In genomic region chr5:107867970-107868904, GRCm38 (mm10) we compare ENCODE assay signal across 9 mouse cellular contexts. TPM values are rescaled to one million over a fixed set of nuclear protein-coding genes. Genes with fewer than 3 reads are reported as not detected.
DNase-seq lines count a peak whose midpoint lies in the region; ATAC-seq and TF ChIP-seq lines count a peak whose summit lies in the region.
"Had no signal": no experiment of that assay in that cellular context is flagged by ENCODE, and none has a peak within 500 bp of the region (broad histone marks: within the 10 kb centered on the region; RNA-seq: fewer than 3 reads in every experiment).

No protein-coding gene starts in this region.

- TF ChIP-seq CTCF in MEL (IDR thresholded peaks at IDR 0.05 in 2 of 3, conservative IDR thresholded peaks at IDR 0.05 in 1 of 3; ENCODE audit: control insufficient read depth in 1 of 3, insufficient read depth in 1 of 3, low read depth in 2 of 3, low read length in 3 of 3, poor library complexity in 1 of 3, severe bottlenecking in 1 of 3) = no peak

- H3K27ac ChIP-seq in MEL (ENCODE audit: control insufficient read depth, low read depth, low read length) = peak overlapping the region; percentile 62
- H3K27ac ChIP-seq in forebrain, embryonic 15.5 days (replicated peaks) = peak overlapping the region; percentile 91

- TF ChIP-seq EP300 in MEL (IDR thresholded peaks at IDR 0.05; ENCODE audit: low read depth in 1 of 2, low read length in 2 of 2) = 0 out of 4 replicates have a peak, but pooled peaks of 1 of the 2 experiments have one; percentile 6

- H3K9ac ChIP-seq in MEL (ENCODE audit: control insufficient read depth, low read depth, low read length, poor library complexity, severe bottlenecking) = peak overlapping the region; percentile 87
- peak overlapping the region; percentile 77 for H3K9ac ChIP-seq in forebrain, embryonic 15.5 days (replicated peaks)

- H3K4me1 ChIP-seq in MEL (ENCODE audit: control insufficient read depth in 1 of 2, insufficient read depth in 2 of 2, low read length in 2 of 2) = peaks cover 5 to 26% of the 10 kb centered on the region in 2 experiments
- H3K4me1 ChIP-seq in forebrain, embryonic 15.5 days = peaks cover 10% of the 10 kb centered on the region; the same call in 1 of the 2 replicates

- DNase-seq in MEL (ENCODE audit: low read depth, low spot score) = peak; percentile 77
- peak; percentile 45 to 63 for DNase-seq in cerebellum, adult 18-20 months
- peak; percentile 63 for DNase-seq in heart, postnatal 4 days
- DNase-seq in layer of hippocampus, postnatal 25 days (ENCODE audit: extremely low spot score in 1 of 2, low spot score in 1 of 2) = peak; percentile 40 to 42
- peak; percentile 37 for DNase-seq in right cerebral cortex, adult 18-20 months
- DNase-seq in urinary bladder, postnatal 25 days (ENCODE audit: low spot score) = peak; percentile 62

- ATAC-seq in forebrain, embryonic 15.5 days (replicated peaks) = peak; percentile 78
- peak; percentile 49 for ATAC-seq in megakaryocyte, adult 5-6 weeks (ENCODE audit: poor library complexity, severe bottlenecking)

- peak overlapping the region; percentile 74 for H3K4me2 ChIP-seq in forebrain, embryonic 15.5 days (replicated peaks)

- H3K9me3 ChIP-seq in MEL (replicated peaks; ENCODE audit: insufficient read depth, low read length) = no peaks in the 10 kb centered on the region
- no peaks in the 10 kb centered on the region for H3K9me3 ChIP-seq in forebrain, embryonic 15.5 days

- 0 out of 4 replicates have a peak, but pooled peaks of 1 of the 2 experiments have one; percentile 23 for TF ChIP-seq POLR2A in MEL (IDR thresholded peaks at IDR 0.05; ENCODE audit: control insufficient read depth in 1 of 2, insufficient read depth in 1 of 2, low read depth in 1 of 2, low read length in 2 of 2, poor library complexity in 1 of 2)

- WGBS in forebrain, embryonic 15.5 days = under 1% methylated on average over 82 of the region's 82 CpGs

- peaks cover 0 to 38% of the 10 kb centered on the region in 2 experiments; a peak in 2 of 4 replicates for H3K36me3 ChIP-seq in MEL (ENCODE audit: control insufficient read depth in 1 of 2, insufficient read depth in 2 of 2, low read length in 2 of 2)
- no peaks in the 10 kb centered on the region for H3K36me3 ChIP-seq in forebrain, embryonic 15.5 days

- TF ChIP-seq RAD21 in MEL (IDR thresholded peaks at IDR 0.05; ENCODE audit: low read depth, low read length) = no peak

- no peaks in the 10 kb centered on the region for H3K27me3 ChIP-seq in MEL (ENCODE audit: control insufficient read depth in 1 of 2, insufficient read depth in 2 of 2, low read length in 2 of 2)
- H3K27me3 ChIP-seq in forebrain, embryonic 15.5 days = no peaks in the 10 kb centered on the region

- peak overlapping the region; percentile 73 to 93 for H3K4me3 ChIP-seq in MEL (ENCODE audit: control insufficient read depth in 1 of 2, insufficient read depth in 1 of 2, low read depth in 2 of 2, low read length in 2 of 2)
- peak overlapping the region; percentile 84 for H3K4me3 ChIP-seq in forebrain, embryonic 15.5 days

- peaks cover 13% of the 10 kb centered on the region for H3K79me2 ChIP-seq in MEL (ENCODE audit: control insufficient read depth, insufficient read depth, low read length, poor library complexity)

TF ChIP-seq in MEL, 35 proteins besides CTCF, POLR2A, EP300 and RAD21:
- no peak for TF ChIP-seq SMC3 (IDR thresholded peaks at IDR 0.05; ENCODE audit: low read depth, low read length)
- no peak for TF ChIP-seq MAFK (IDR thresholded peaks at IDR 0.05; ENCODE audit: borderline replicate concordance, low read depth, low read length)
- TF ChIP-seq MAZ (IDR thresholded peaks at IDR 0.05; ENCODE audit: low read depth, low read length) = no peak
- no peak for TF ChIP-seq USF1 (IDR thresholded peaks at IDR 0.05; ENCODE audit: low read depth, low read length)
- no peak for TF ChIP-seq ZMIZ1 (IDR thresholded peaks at IDR 0.05; ENCODE audit: low read depth, low read length)
- TF ChIP-seq UBTF (IDR thresholded peaks at IDR 0.05; ENCODE audit: borderline replicate concordance, insufficient read depth, low read depth, low read length) = no peak
- no peak for TF ChIP-seq TAL1 (IDR thresholded peaks at IDR 0.05; ENCODE audit: low read length)
- TF ChIP-seq MYB (IDR thresholded peaks at IDR 0.05; ENCODE audit: low read depth, low read length) = no peak
- TF ChIP-seq TBP (IDR thresholded peaks at IDR 0.05; ENCODE audit: low read depth, low read length) = no peak
- TF ChIP-seq TCF12 (IDR thresholded peaks at IDR 0.05; ENCODE audit: low read depth, low read length) = 0 out of 2 replicates have a peak, but pooled peaks have one; percentile 30
- TF ChIP-seq MYC (IDR thresholded peaks at IDR 0.05; ENCODE audit: low read depth, low read length) = no peak
- TF ChIP-seq POLR2AphosphoS5 (IDR thresholded peaks at IDR 0.05; ENCODE audit: borderline replicate concordance, low read depth, low read length) = no peak
- 0 out of 2 replicates have a peak, but pooled peaks have one; percentile 11 for TF ChIP-seq BHLHE40 (IDR thresholded peaks at IDR 0.05; ENCODE audit: borderline replicate concordance, low read depth, low read length)
- no peak for TF ChIP-seq ZC3H11A (IDR thresholded peaks at IDR 0.05; ENCODE audit: low read depth, low read length)
- no peak for TF ChIP-seq GABPA (IDR thresholded peaks at IDR 0.05; ENCODE audit: low read depth, low read length)
- no peak for TF ChIP-seq ZKSCAN1 (IDR thresholded peaks at IDR 0.05; ENCODE audit: low read depth, low read length)
- peak; percentile 44; the same call in 1 of the 2 replicates for TF ChIP-seq SIN3A (IDR thresholded peaks at IDR 0.05; ENCODE audit: low read length)
- no peak for TF ChIP-seq JUND (IDR thresholded peaks at IDR 0.05; ENCODE audit: low read depth, low read length)
- no peak for TF ChIP-seq MEF2A (IDR thresholded peaks at IDR 0.05; ENCODE audit: extremely low read depth, insufficient replicate concordance, low read depth, low read length, poor library complexity, severe bottlenecking)
- TF ChIP-seq CHD2 (IDR thresholded peaks at IDR 0.05; ENCODE audit: low read length) = no peak
- TF ChIP-seq HCFC1 (IDR thresholded peaks at IDR 0.05; ENCODE audit: low read depth, low read length) = 0 out of 2 replicates have a peak, but pooled peaks have one; percentile 17
- no peak for TF ChIP-seq CHD1 (IDR thresholded peaks at IDR 0.05; ENCODE audit: low read depth, low read length)
- peak; percentile 49; the same call in 1 of the 2 replicates for TF ChIP-seq RCOR1 (IDR thresholded peaks at IDR 0.05; ENCODE audit: low read depth, low read length)
- peak; percentile 89 for TF ChIP-seq ZNF384 (IDR thresholded peaks at IDR 0.05; ENCODE audit: low read depth, low read length)
- TF ChIP-seq NELFE (IDR thresholded peaks at IDR 0.05; ENCODE audit: low read depth, low read length) = no peak
- no peak for TF ChIP-seq USF2 (IDR thresholded peaks at IDR 0.05; ENCODE audit: borderline replicate concordance in 1 of 2, insufficient read depth in 1 of 2, low read depth in 1 of 2, low read length in 2 of 2)
- TF ChIP-seq MXI1 (IDR thresholded peaks at IDR 0.05; ENCODE audit: low read depth, low read length) = no peak
- no peak for TF ChIP-seq ETS1 (IDR thresholded peaks at IDR 0.05; ENCODE audit: low read depth, low read length)
- no peak for TF ChIP-seq POLR2AphosphoS2 (IDR thresholded peaks at IDR 0.05; ENCODE audit: low read length)
- TF ChIP-seq GATA1 (IDR thresholded peaks at IDR 0.05; ENCODE audit: low read depth, low read length) = no peak
- peak; percentile 67 for TF ChIP-seq NRF1 (IDR thresholded peaks at IDR 0.05; ENCODE audit: insufficient read depth, low read depth, low read length, poor library complexity, severe bottlenecking)

RNA-seq across cellular contexts. Expression of gene Evi5, which starts 6.7 kb away (rescaled TPM):
- 4.6 and 5.4 TPM in 2 replicates for total RNA-seq in MEL (2012; rRNA removed)
- 1 to 10 TPM in 1 of 2 experiments, not detected in 1; 8.4 TPM for polyA plus RNA-seq in MEL (2012; ENCODE audit: insufficient read depth in 1 of 2, insufficient read length in 2 of 2, low read depth in 1 of 2, low replicate concordance in 2 of 2, missing spikeins in 1 of 2)
- polyA plus RNA-seq in forebrain, embryonic 15.5 days (2015; fragmentation: Nextera tagmentation; extraction: Ambion mirVana) = 54.6 and 57.2 TPM in 2 replicates
- total RNA-seq in heart, postnatal 4 days (2021) = 10 to 100 TPM; 42.9 to 48.2 TPM
- 10 to 100 TPM; 58.8 to 65.1 TPM for total RNA-seq in layer of hippocampus, postnatal 25 days (2021)
- 53.0 and 55.2 TPM in 2 replicates for total RNA-seq in megakaryocyte, adult 5-6 weeks (2015)
- 43.8 and 44.6 TPM in 2 replicates for total RNA-seq in megakaryocyte, adult 5-6 weeks (2017)

RNA-seq across cellular contexts. Expression of gene Rpl5, which starts 32.1 kb away (rescaled TPM):
- total RNA-seq in MEL (2012; rRNA removed) = 533 and 601 TPM in 2 replicates
- 10 to 100 TPM in 1 of 2 experiments, not detected in 1; 43.2 TPM for polyA plus RNA-seq in MEL (2012; ENCODE audit: insufficient read depth in 1 of 2, insufficient read length in 2 of 2, low read depth in 1 of 2, low replicate concordance in 2 of 2, missing spikeins in 1 of 2)
- polyA plus RNA-seq in forebrain, embryonic 15.5 days (2015; fragmentation: Nextera tagmentation; extraction: Ambion mirVana) = 69.9 and 71.3 TPM in 2 replicates
- total RNA-seq in heart, postnatal 4 days (2021) = 10 to 100 TPM; 65.4 to 65.5 TPM
- 10 to 100 TPM; 70.5 to 74.2 TPM for total RNA-seq in layer of hippocampus, postnatal 25 days (2021)
- total RNA-seq in megakaryocyte, adult 5-6 weeks (2015) = 281 and 294 TPM in 2 replicates
- 116 and 124 TPM in 2 replicates for total RNA-seq in megakaryocyte, adult 5-6 weeks (2017)

RNA-seq across cellular contexts. Expression of gene Ube2d2b, which starts 38.3 kb away (rescaled TPM):
- not detected in 2 replicates for total RNA-seq in MEL (2012; rRNA removed)
- under 1 TPM in 1 of 2 experiments, not detected in 1; 0.08 TPM for polyA plus RNA-seq in MEL (2012; ENCODE audit: insufficient read depth in 1 of 2, insufficient read length in 2 of 2, low read depth in 1 of 2, low replicate concordance in 2 of 2, missing spikeins in 1 of 2)
- 0.10 and 0.14 TPM in 2 replicates for polyA plus RNA-seq in forebrain, embryonic 15.5 days (2015; fragmentation: Nextera tagmentation; extraction: Ambion mirVana)
- total RNA-seq in heart, postnatal 4 days (2021) = not detected
- total RNA-seq in layer of hippocampus, postnatal 25 days (2021) = not detected
- total RNA-seq in megakaryocyte, adult 5-6 weeks (2015) = not detected in 2 replicates
- 0.07 TPM in 1 of 2 replicates, not detected in the other for total RNA-seq in megakaryocyte, adult 5-6 weeks (2017)
- total RNA-seq: left cerebral cortex, adult 8-10 months had no signal

Comparison
In these comparisons a context has a peak if more than half of its experiments do, and no peak if none do; other contexts are left out.
1. Peak in every context shown above with its lines: DNase-seq, ATAC-seq, H3K4me3 ChIP-seq and H3K27ac ChIP-seq.